Mouse (Mus musculus) small intestine, adult 2 months (tissue): ENCODE data around the gene Olfr656.

Source experiments
- CTCF ChIP-seq: fragments of 200-500 bp; IDR thresholded peaks from 2 replicates; pipeline ENCODE4 v1.5.1; 2012; ENCODE audit warnings: low read depth, mild to moderate bottlenecking, control low read depth, inconsistent platforms, low read length, moderate library complexity, mixed read lengths; ENCODE audit not compliant: insufficient replicate concordance, insufficient read length; ENCODE audit errors: extremely low read depth
- POLR2A ChIP-seq: fragments of 200-500 bp; IDR thresholded peaks from 2 replicates; pipeline ENCODE4 v1.6.1; 2012; ENCODE audit warnings: low read depth, mild to moderate bottlenecking, control low read depth, inconsistent platforms, low read length, moderate library complexity

- peak; percentile 74; the same call in 1 of the 2 replicates for TF ChIP-seq CTCF
- no peak for TF ChIP-seq POLR2A
Measured at GRCm38 (mm10) chr7:104603173-104603572, 10.6 kb upstream of the Olfr656 start.
